Mouse (Mus musculus): ENCODE results near the gene Slc38a4. TPM values are rescaled to one million over a fixed set of nuclear protein-coding genes. Genes with fewer than 3 reads are reported as not detected.

Slc38a4 gene
- polyA plus RNA-seq, 1 experiment from 2014 or later = 4.6 TPM

- no peak overlapping the region for H3K4me3 ChIP-seq (ENCODE audit: low read depth, low read length)
- H3K4me1 ChIP-seq (ENCODE audit: control insufficient read depth, insufficient read depth, low read length) = no peaks in the 10 kb centered on the region
- no peaks in the 10 kb centered on the region for H3K36me3 ChIP-seq (ENCODE audit: control insufficient read depth, insufficient read depth, low read length)
- no peak overlapping the region for H3K9ac ChIP-seq (ENCODE audit: low read length)
- no peaks in the 10 kb centered on the region for H3K27me3 ChIP-seq (replicated peaks; ENCODE audit: control insufficient read depth, insufficient read depth, low read length)
- H3K4me2 ChIP-seq (ENCODE audit: low read length) = no peak overlapping the region
- H3K9me3 ChIP-seq (replicated peaks; ENCODE audit: control insufficient read depth, low read length) = no peaks in the 10 kb centered on the region
- no peak for DNase-seq (ENCODE audit: low spot score)
- ATAC-seq = no peak
- no peak overlapping the region for H3K27ac ChIP-seq (ENCODE audit: low read depth, low read length)
- 79% methylated on average over 9 of the region's 9 CpGs for WGBS
These were observed 26.5 kb downstream of the Slc38a4 start for GRCm38 (mm10) chr15:97029064-97029791.

GRCm38 (mm10) chr15:97028651-97029050, 27.1 kb downstream of the Slc38a4 start:
- H3K27ac ChIP-seq (ENCODE audit: low read depth, low read length) = no peak overlapping the region
- WGBS = 88% methylated on average over 11 of the region's 11 CpGs
- H3K9me3 ChIP-seq (replicated peaks; ENCODE audit: control insufficient read depth, low read length) = no peaks in the 10 kb centered on the region
- H3K9ac ChIP-seq (ENCODE audit: low read length) = no peak overlapping the region
- no peak overlapping the region for H3K4me3 ChIP-seq (ENCODE audit: low read depth, low read length)
- ATAC-seq (no peak), DNase-seq (ENCODE audit: low spot score) (no peak)
- no peak overlapping the region for H3K4me2 ChIP-seq (ENCODE audit: low read length)
- no peaks in the 10 kb centered on the region for H3K36me3 ChIP-seq (ENCODE audit: control insufficient read depth, insufficient read depth, low read length)
- no peaks in the 10 kb centered on the region for H3K27me3 ChIP-seq (replicated peaks; ENCODE audit: control insufficient read depth, insufficient read depth, low read length)
- no peaks in the 10 kb centered on the region for H3K4me1 ChIP-seq (ENCODE audit: control insufficient read depth, insufficient read depth, low read length)

- no peak overlapping the region for H3K4me3 ChIP-seq (ENCODE audit: low read depth, low read length)
- H3K27me3 ChIP-seq (replicated peaks; ENCODE audit: control insufficient read depth, insufficient read depth, low read length) = no peaks in the 10 kb centered on the region
- WGBS = 72% methylated on average over 4 of the region's 4 CpGs
These were observed 27.6 kb downstream of the Slc38a4 start for GRCm38 (mm10) chr15:97028046-97028634.

GRCm38 (mm10) chr15:97026670-97027069, 29.1 kb downstream of the Slc38a4 start:
- ATAC-seq (no peak), DNase-seq (ENCODE audit: low spot score) (no peak)
- Histone ChIP-seq H3K27me3 (replicated peaks; ENCODE audit: control insufficient read depth, insufficient read depth, low read length) (no peaks in the 10 kb centered on the region), H3K4me1 (ENCODE audit: control insufficient read depth, insufficient read depth, low read length) (no peaks in the 10 kb centered on the region), H3K27ac (ENCODE audit: low read depth, low read length) (no peak overlapping the region), H3K4me2 (ENCODE audit: low read length) (no peak overlapping the region), H3K4me3 (ENCODE audit: low read depth, low read length) (no peak overlapping the region), H3K9me3 (replicated peaks; ENCODE audit: control insufficient read depth, low read length) (no peaks in the 10 kb centered on the region), H3K9ac (ENCODE audit: low read length) (no peak overlapping the region), H3K36me3 (ENCODE audit: control insufficient read depth, insufficient read depth, low read length) (no peaks in the 10 kb centered on the region)
- WGBS = 86% methylated on average over 6 of the region's 6 CpGs

More at GRCm38 (mm10) chr15:97028046-97028634, 27.6 kb downstream of the Slc38a4 start:
- H3K9ac ChIP-seq (ENCODE audit: low read length) = no peak overlapping the region
- H3K27ac ChIP-seq (ENCODE audit: low read depth, low read length) = no peak overlapping the region
- no peaks in the 10 kb centered on the region for H3K36me3 ChIP-seq (ENCODE audit: control insufficient read depth, insufficient read depth, low read length)
- DNase-seq (ENCODE audit: low spot score) (no peak), ATAC-seq (no peak)
- H3K4me2 ChIP-seq (ENCODE audit: low read length) = no peak overlapping the region
- no peaks in the 10 kb centered on the region for H3K4me1 ChIP-seq (ENCODE audit: control insufficient read depth, insufficient read depth, low read length)
- H3K9me3 ChIP-seq (replicated peaks; ENCODE audit: control insufficient read depth, low read length) = no peaks in the 10 kb centered on the region

GRCm38 (mm10) chr15:97022764-97023163, 33.0 kb downstream of the Slc38a4 start:
- no peak overlapping the region for H3K27ac ChIP-seq (ENCODE audit: low read depth, low read length)
- DNase-seq (ENCODE audit: low spot score) = no peak
- no peak overlapping the region for H3K9ac ChIP-seq (ENCODE audit: low read length)
- no peaks in the 10 kb centered on the region for H3K36me3 ChIP-seq (ENCODE audit: control insufficient read depth, insufficient read depth, low read length)
- ATAC-seq = no peak
- no peaks in the 10 kb centered on the region for H3K4me1 ChIP-seq (ENCODE audit: control insufficient read depth, insufficient read depth, low read length)
- WGBS = 82% methylated on average over 4 of the region's 6 CpGs
- H3K27me3 ChIP-seq (replicated peaks; ENCODE audit: control insufficient read depth, insufficient read depth, low read length) = no peaks in the 10 kb centered on the region
- no peaks in the 10 kb centered on the region for H3K9me3 ChIP-seq (replicated peaks; ENCODE audit: control insufficient read depth, low read length)
- no peak overlapping the region for H3K4me2 ChIP-seq (ENCODE audit: low read length)
- H3K4me3 ChIP-seq (ENCODE audit: low read depth, low read length) = no peak overlapping the region

GRCm38 (mm10) chr15:97022213-97022612, 33.5 kb downstream of the Slc38a4 start:
- no peaks in the 10 kb centered on the region for H3K4me1 ChIP-seq (ENCODE audit: control insufficient read depth, insufficient read depth, low read length)
- H3K27ac ChIP-seq (ENCODE audit: low read depth, low read length) = no peak overlapping the region
- no peak for DNase-seq (ENCODE audit: low spot score)
- H3K9me3 ChIP-seq (replicated peaks; ENCODE audit: control insufficient read depth, low read length) = no peaks in the 10 kb centered on the region
- 93% methylated on average over 2 of the region's 2 CpGs for WGBS
- H3K36me3 ChIP-seq (ENCODE audit: control insufficient read depth, insufficient read depth, low read length) = no peaks in the 10 kb centered on the region
- ATAC-seq = no peak
- no peak overlapping the region for H3K9ac ChIP-seq (ENCODE audit: low read length)
- no peak overlapping the region for H3K4me2 ChIP-seq (ENCODE audit: low read length)
- no peak overlapping the region for H3K4me3 ChIP-seq (ENCODE audit: low read depth, low read length)
- no peaks in the 10 kb centered on the region for H3K27me3 ChIP-seq (replicated peaks; ENCODE audit: control insufficient read depth, insufficient read depth, low read length)

GRCm38 (mm10) chr15:97020221-97020620, 35.5 kb downstream of the Slc38a4 start:
- H3K36me3 ChIP-seq (ENCODE audit: control insufficient read depth, insufficient read depth, low read length) = no peaks in the 10 kb centered on the region
- H3K27ac ChIP-seq (ENCODE audit: low read depth, low read length) = no peak overlapping the region
- whole genome bisulfite sequencing = 86% methylated on average over 6 of the region's 6 CpGs
- H3K9me3 ChIP-seq (replicated peaks; ENCODE audit: control insufficient read depth, low read length) = no peaks in the 10 kb centered on the region
- H3K4me2 ChIP-seq (ENCODE audit: low read length) = no peak overlapping the region
- no peaks in the 10 kb centered on the region for H3K4me1 ChIP-seq (ENCODE audit: control insufficient read depth, insufficient read depth, low read length)
- DNase-seq (ENCODE audit: low spot score) (no peak), ATAC-seq (no peak)
- no peak overlapping the region for H3K4me3 ChIP-seq (ENCODE audit: low read depth, low read length)
- no peak overlapping the region for H3K9ac ChIP-seq (ENCODE audit: low read length)
- no peaks in the 10 kb centered on the region for H3K27me3 ChIP-seq (replicated peaks; ENCODE audit: control insufficient read depth, insufficient read depth, low read length)

- Histone ChIP-seq H3K4me3 (ENCODE audit: low read depth, low read length) (no peak overlapping the region), H3K27me3 (replicated peaks; ENCODE audit: control insufficient read depth, insufficient read depth, low read length) (no peaks in the 10 kb centered on the region), H3K4me2 (ENCODE audit: low read length) (no peak overlapping the region), H3K36me3 (ENCODE audit: control insufficient read depth, insufficient read depth, low read length) (no peaks in the 10 kb centered on the region), H3K9me3 (replicated peaks; ENCODE audit: control insufficient read depth, low read length) (no peaks in the 10 kb centered on the region), H3K9ac (ENCODE audit: low read length) (no peak overlapping the region), H3K27ac (ENCODE audit: low read depth, low read length) (no peak overlapping the region), H3K4me1 (ENCODE audit: control insufficient read depth, insufficient read depth, low read length) (no peaks in the 10 kb centered on the region)
- no peak for ATAC-seq
- DNase-seq (ENCODE audit: low spot score) = no peak
- WGBS = 87% methylated on average over 11 of the region's 11 CpGs
These were observed 36.4 kb downstream of the Slc38a4 start for GRCm38 (mm10) chr15:97019323-97019722.

- no peaks in the 10 kb centered on the region for H3K4me1 ChIP-seq (ENCODE audit: control insufficient read depth, insufficient read depth, low read length)
- ATAC-seq = no peak
- H3K9ac ChIP-seq (ENCODE audit: low read length) = no peak overlapping the region
- no peak overlapping the region for H3K4me3 ChIP-seq (ENCODE audit: low read depth, low read length)
- H3K27ac ChIP-seq (ENCODE audit: low read depth, low read length) = no peak overlapping the region
- H3K4me2 ChIP-seq (ENCODE audit: low read length) = no peak overlapping the region
- no peaks in the 10 kb centered on the region for H3K27me3 ChIP-seq (replicated peaks; ENCODE audit: control insufficient read depth, insufficient read depth, low read length)
- H3K9me3 ChIP-seq (replicated peaks; ENCODE audit: control insufficient read depth, low read length) = no peaks in the 10 kb centered on the region
- 92% methylated on average over 9 of the region's 9 CpGs for WGBS
- no peaks in the 10 kb centered on the region for H3K36me3 ChIP-seq (ENCODE audit: control insufficient read depth, insufficient read depth, low read length)
- no peak for DNase-seq (ENCODE audit: low spot score)
These were observed 38.6 kb downstream of the Slc38a4 start for GRCm38 (mm10) chr15:97017195-97017594.

Measured in forebrain, embryonic 14.5 days (tissue).